Mouse (Mus musculus) liver, embryonic 18 days (tissue): ENCODE measurements around the gene Ak9. TPM values are rescaled to one million over a fixed set of nuclear protein-coding genes. Genes with fewer than 3 reads are reported as not detected.

Source experiments
- polyA plus RNA-seq: library from polyadenylated mRNA; depleted of rRNA; stranded (reverse); fragments of >200 nt; gene quantifications from 2 replicates; pipeline ENCODE4 v1.2.3, GENCODE M21; 2012; rRNA removed

Ak9 gene
- polyA plus RNA-seq = not detected in 2 replicates

DNA sequence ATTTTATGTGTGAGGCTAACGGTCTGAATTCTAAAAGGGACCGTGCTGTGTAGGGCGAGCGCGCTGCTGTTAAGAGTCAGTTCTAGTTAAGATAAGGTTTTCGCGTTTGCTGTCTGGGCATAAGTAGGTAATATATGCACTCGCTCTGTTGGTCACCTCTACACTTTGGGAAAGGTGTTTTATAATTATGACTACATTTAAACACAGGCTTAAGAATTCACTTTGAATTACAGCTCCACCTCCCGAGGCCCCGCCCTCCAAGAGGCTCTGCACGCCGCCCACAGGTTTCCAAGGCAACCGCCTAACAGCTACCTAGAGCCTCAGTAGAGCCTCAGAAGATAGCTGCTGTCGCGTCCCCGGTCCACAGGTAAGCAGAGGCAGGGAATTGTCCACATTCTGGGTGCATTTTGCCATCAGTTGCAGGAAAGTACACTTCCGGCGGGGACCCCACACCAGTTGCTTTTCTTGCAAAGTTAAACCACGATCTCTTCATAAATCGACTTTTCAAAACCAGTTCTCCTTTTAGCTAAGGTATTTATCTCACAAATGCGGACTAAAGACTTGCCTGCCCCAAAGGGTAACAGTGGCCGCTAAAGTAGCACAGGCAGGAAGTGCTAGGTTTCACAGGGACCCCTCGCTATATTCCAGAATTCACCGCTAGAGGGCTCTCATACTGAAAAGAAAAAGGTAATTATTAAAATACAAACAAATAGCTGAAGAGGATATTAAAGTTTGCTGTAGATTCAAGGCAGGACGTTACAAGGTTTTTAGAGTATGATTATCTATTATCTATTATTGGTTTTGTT lies at the start of gene Ak9:
Gene Ak9, plus strand, starts transcription at position 342 of the 806 bp plus-strand sequence.

GRCm38 (mm10) chr10:41302689-41303431 lies 920 bp upstream of the Ak9 start, which contains the start of gene Fig4:
TSS of gene Fig4 (minus strand) at chr10:41303260.

DNA sequence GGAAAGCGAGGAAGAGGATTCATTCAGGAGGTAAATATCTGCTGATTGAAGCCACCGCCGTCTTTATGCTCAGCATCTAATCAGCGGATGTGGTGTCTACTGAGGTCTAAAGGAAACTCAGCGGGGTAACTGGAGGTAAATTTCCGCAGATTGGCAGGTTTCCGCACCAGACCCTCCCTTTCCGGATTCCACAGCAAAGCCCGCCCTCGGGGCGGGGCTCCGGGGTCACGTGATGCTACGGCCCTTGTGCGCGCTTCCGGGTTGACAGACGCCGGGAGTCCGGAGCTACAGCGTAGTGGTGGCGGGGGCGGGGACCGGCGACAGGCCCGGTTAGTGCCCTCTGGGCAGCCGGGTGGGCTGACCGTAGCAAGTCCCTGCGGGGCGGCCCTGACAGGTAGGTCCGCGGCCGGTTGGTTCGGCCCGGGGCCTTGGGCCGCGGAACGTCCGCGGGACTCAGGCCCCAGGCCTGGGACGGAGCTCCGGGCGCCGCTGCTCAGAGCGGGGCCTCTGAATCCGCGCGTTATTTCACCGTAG lies 146.4 kb downstream of the Ak9 start, which contains the start of gene Zbtb24:
Gene Zbtb24, plus strand, starts transcription at position 247 of the 534 bp plus-strand sequence.

DNA sequence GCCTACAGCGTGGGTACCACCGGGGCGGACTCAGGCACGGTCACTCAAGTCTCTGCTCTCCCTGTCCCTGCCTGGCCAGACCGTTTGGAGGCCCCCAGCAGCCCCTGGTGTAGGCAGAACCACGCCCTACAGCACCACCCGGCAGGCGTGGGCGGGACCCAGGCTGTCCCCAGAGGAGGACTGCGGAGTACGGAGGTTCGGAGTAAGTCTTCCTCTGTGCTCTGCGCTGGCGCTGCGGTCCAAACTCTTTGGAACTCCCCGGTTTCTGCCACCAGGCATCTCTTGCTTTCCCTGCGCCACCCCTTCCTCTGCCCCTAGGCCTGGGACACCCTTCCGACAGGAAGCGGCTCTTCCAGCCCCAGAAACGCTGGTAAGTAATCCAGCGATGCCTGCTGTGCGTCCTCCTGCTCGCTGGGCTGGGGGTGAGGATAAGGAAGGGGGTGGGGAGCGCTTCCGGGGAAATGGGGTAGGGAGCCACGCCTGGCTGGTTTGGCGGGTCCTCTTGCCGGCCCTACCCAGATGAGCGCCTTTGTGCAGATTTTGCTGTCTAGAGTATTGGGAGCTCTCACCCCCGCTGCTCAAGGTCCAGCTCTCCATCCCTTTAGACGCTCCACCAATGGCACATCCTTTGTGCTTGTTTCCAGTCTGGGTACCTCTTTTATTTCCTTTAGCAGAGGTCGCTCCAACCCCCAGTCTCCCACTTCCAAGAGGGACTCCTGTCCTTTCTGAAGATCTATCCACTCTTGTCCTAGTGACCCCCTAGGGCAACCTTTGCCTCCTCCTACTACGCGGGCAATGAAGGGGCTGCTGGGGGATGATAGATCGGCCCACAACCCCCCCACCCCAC lies 172.6 kb downstream of the Ak9 start, which contains the start of gene Mical1:
Gene Mical1, plus strand, starts transcription at position 144 of the 847 bp plus-strand sequence.

Other genes starting within 250 kb of the Ak9 start
- gene Gpr6, start 231.7 kb upstream of the Ak9 start, polyA plus RNA-seq = not detected in 2 replicates
- 3.8 and 4.2 TPM in 2 replicates for gene Fig4, start 720 bp upstream of the Ak9 start, polyA plus RNA-seq
- gene Zbtb24, start 146.4 kb downstream of the Ak9 start, polyA plus RNA-seq = 4.2 TPM in 2 replicates
- gene Mical1, start 172.3 kb downstream of the Ak9 start, polyA plus RNA-seq = 4.7 and 5.3 TPM in 2 replicates
- gene Smpd2, start 186.4 kb downstream of the Ak9 start, polyA plus RNA-seq = 18.2 and 18.8 TPM in 2 replicates
- gene Ppil6, start 186.5 kb downstream of the Ak9 start, polyA plus RNA-seq = 0.17 and 0.24 TPM in 2 replicates
- 52.1 and 55.6 TPM in 2 replicates for gene Cd164, start 215.4 kb downstream of the Ak9 start, polyA plus RNA-seq